Mouse (Mus musculus): Measurements from ENCODE around the gene Tmbim6. TPM values are rescaled to one million over a fixed set of nuclear protein-coding genes. Genes with fewer than 3 reads are reported as not detected.
A peak's percentile ranks its signal among the peaks of the same experiment; 100 is the strongest.

Gene Tmbim6
- polyA plus RNA-seq, 1 experiment from 2014 or later = 289 TPM

- no peaks in the 10 kb centered on the region for H3K9me3 ChIP-seq (replicated peaks)
- no peak overlapping the region for H3K4me2 ChIP-seq
- no peak overlapping the region for H3K9ac ChIP-seq (replicated peaks)
- H3K36me3 ChIP-seq = no peaks in the 10 kb centered on the region
- WGBS = 84% methylated on average over 3 of the region's 3 CpGs
- ATAC-seq (ENCODE audit: low FRiP score) = no peak
- H3K4me1 ChIP-seq = 0 out of 2 replicates have a peak, but pooled peaks cover 2% of the 10 kb centered on the region
- H3K27me3 ChIP-seq (replicated peaks) = no peaks in the 10 kb centered on the region
- H3K4me3 ChIP-seq (replicated peaks) = no peak overlapping the region
- H3K27ac ChIP-seq (replicated peaks) = no peak overlapping the region
These were observed 5.9 kb upstream of the Tmbim6 start for GRCm38 (mm10) chr15:99386796-99387195.

DNA sequence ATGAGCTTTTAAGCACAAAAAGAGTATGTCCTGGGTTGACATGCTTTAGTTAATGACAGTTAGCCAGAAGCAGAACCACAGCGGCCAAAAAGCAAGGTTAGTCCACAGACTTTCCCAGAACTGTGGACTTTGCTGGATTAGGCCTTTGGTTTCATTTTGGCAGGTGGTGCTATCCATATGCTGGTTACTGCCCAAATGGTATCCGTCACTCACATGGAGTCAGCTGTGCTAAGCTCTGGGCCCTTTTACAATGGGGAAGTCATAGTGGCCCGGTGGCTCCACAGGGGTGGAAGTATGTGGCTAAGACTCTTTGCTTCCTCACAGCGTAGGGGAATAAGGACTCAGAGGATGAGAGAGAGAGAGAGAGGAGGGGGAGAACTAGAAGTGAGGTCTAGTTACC, 4.7 kb upstream of the Tmbim6 start:
- no peak for ATAC-seq (ENCODE audit: low FRiP score)
- Histone ChIP-seq H3K36me3 (no peaks in the 10 kb centered on the region), H3K4me3 (replicated peaks) (no peak overlapping the region), H3K27ac (replicated peaks) (no peak overlapping the region), H3K4me2 (no peak overlapping the region), H3K9me3 (replicated peaks) (no peaks in the 10 kb centered on the region), H3K4me1 (peaks cover 8% of the 10 kb centered on the region), H3K9ac (replicated peaks) (no peak overlapping the region), H3K27me3 (replicated peaks) (no peaks in the 10 kb centered on the region)
- 74% methylated on average over 4 of the region's 4 CpGs for WGBS

- ATAC-seq (ENCODE audit: low FRiP score) = no peak
- H3K9me3 ChIP-seq (replicated peaks) = no peaks in the 10 kb centered on the region
- H3K4me2 ChIP-seq = no peak overlapping the region
- H3K36me3 ChIP-seq = no peaks in the 10 kb centered on the region
- H3K27ac ChIP-seq (replicated peaks) = no peak overlapping the region
- no peaks in the 10 kb centered on the region for H3K27me3 ChIP-seq (replicated peaks)
- no peak overlapping the region for H3K4me3 ChIP-seq (replicated peaks)
- 72% methylated on average over 7 of the region's 7 CpGs for WGBS
- H3K9ac ChIP-seq (replicated peaks) = no peak overlapping the region
- H3K4me1 ChIP-seq = peaks cover 29% of the 10 kb centered on the region
These were observed 1.9 kb upstream of the Tmbim6 start for GRCm38 (mm10) chr15:99390472-99391401.

DNA sequence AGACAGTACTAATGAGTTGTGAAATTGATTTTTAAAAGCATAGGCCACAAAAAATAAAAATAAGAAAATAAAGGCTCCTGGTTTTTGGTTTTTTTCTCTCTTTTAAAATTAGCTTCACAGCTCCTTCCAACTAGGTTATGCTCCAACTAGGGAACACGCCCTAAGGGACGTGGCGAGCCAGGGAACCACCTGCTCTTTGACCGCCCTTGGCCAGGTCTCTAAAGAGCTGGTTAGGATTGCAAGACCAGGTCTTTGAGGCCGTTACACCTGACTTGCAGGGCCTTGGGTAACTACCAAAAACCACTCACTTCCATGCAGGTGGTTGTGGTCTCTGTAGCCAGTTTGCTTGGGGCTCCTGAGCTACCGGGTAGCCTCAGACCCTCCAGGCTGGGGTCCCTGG, 707 bp upstream of the Tmbim6 start:
- 85% methylated on average over 6 of the region's 6 CpGs for WGBS
- Histone ChIP-seq H3K4me2 (peak overlapping the region; percentile 67), H3K4me3 (replicated peaks) (peak overlapping the region; percentile 88), H3K27me3 (replicated peaks) (no peaks in the 10 kb centered on the region), H3K9me3 (replicated peaks) (no peaks in the 10 kb centered on the region), H3K36me3 (no peaks in the 10 kb centered on the region), H3K4me1 (peaks cover 42% of the 10 kb centered on the region), H3K9ac (replicated peaks) (0 out of 2 replicates have a peak overlapping the region, but pooled peaks have one; percentile 54), H3K27ac (replicated peaks) (peak overlapping the region; percentile 86)
- no peak for ATAC-seq (ENCODE audit: low FRiP score)

DNA sequence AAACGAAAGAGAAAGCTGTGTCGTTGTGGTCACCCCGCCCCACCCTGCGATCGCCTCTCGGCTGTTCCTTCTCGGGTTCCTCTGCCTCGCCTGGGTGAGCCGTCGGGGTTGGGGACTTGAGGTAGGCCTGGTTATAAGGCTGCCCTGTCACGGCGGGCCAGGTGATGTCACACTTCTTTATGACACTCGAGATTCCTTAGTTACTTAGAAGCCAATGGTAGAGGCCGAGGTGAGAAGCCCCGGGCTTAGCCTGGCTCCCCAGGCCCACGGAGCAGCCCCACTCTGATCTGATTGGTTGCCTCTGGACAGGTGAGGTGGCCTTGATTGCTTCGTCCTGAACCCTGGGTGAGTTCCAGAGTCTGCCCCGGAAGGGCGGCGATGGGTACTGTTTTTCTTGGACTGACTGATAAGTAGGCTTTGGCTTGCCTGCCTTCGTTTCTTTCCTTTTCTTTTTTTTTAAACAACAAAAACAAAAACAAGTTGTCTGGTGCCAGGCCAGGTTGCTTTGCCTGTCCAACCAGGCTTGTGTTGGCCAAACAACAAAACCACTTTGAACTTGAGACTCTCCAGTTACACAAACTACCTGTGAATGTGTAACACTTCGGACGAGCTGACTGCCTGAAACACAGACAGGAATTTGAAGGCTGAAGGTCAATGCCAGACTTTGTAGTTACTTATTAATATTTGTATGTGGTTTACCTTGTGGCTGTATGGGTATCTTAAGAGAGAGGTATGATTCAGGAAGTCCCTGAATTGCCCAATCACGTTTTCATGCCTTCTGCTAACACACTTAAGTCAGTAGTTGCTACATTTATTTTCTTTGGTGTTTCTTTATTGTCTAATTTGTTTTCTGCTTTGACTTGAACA, 937 bp downstream of the Tmbim6 start:
- 12% methylated on average over 23 of the region's 24 CpGs for WGBS
- H3K4me2 ChIP-seq = peak overlapping the region; percentile 90
- ATAC-seq (ENCODE audit: low FRiP score) = peak; percentile 45; the same call in 1 of the 2 replicates

DNA sequence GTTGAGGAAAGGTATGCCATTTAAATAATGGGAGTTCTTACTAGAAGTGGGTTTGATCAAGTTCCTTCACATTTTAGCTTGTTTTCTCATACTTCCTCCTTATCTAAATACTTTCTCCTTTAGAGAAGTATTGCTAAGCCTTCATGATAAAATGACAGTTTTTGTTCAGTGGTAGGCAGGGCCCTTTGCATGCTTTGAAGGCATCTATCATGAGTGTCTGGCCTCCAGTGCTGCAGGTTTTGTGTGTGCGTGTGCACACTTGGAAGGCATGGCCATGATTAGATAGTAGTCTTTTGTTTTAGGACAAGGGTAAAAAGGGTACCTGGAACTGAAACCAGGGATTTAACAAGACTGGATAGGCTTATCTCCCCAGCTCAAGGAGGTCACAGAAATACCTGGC, 3.8 kb downstream of the Tmbim6 start:
- peaks cover 62% of the 10 kb centered on the region for H3K4me1 ChIP-seq
- H3K9me3 ChIP-seq (replicated peaks) = no peaks in the 10 kb centered on the region
- no peaks in the 10 kb centered on the region for H3K36me3 ChIP-seq
- no peak overlapping the region for H3K4me2 ChIP-seq
- H3K9ac ChIP-seq (replicated peaks) = no peak overlapping the region
- WGBS = 69% methylated on average over 1 of the region's 1 CpGs
- ATAC-seq (ENCODE audit: low FRiP score) = no peak
- no peak overlapping the region for H3K27ac ChIP-seq (replicated peaks)
- no peak overlapping the region for H3K4me3 ChIP-seq (replicated peaks)
- H3K27me3 ChIP-seq (replicated peaks) = no peaks in the 10 kb centered on the region

More for the DNA sequence above, 937 bp downstream of the Tmbim6 start:
- H3K9me3 ChIP-seq (replicated peaks) = no peaks in the 10 kb centered on the region
- no peaks in the 10 kb centered on the region for H3K27me3 ChIP-seq (replicated peaks)
- peaks cover 48% of the 10 kb centered on the region for H3K4me1 ChIP-seq
- H3K9ac ChIP-seq (replicated peaks) = peak overlapping the region; percentile 84
- H3K36me3 ChIP-seq = no peaks in the 10 kb centered on the region
- peak overlapping the region; percentile 98 for H3K27ac ChIP-seq (replicated peaks)
- peak overlapping the region; percentile 88 for H3K4me3 ChIP-seq (replicated peaks)

DNA sequence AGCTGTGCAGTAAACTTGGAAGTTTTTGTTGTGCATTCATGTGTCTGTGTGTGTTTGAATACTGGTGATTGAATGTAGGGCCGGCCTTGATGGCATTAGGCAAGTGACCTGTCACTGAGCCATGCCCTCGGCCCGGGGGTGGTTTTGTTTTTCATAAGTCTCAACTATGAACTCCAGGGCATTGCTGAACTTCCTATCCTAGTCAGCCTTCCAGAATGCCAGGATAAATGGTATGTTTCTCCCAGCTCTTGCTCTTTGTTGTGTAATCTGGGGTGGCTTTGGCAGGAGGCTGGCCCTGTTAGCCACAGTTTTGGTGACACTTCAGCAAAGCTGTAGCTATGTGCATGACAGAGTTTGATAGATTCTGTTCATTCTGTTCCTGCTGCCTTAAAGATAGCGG, 4.2 kb downstream of the Tmbim6 start:
- ATAC-seq (ENCODE audit: low FRiP score) = no peak
- no peaks in the 10 kb centered on the region for H3K27me3 ChIP-seq (replicated peaks)
- H3K9ac ChIP-seq (replicated peaks) = no peak overlapping the region
- no peak overlapping the region for H3K4me2 ChIP-seq
- peaks cover 59% of the 10 kb centered on the region for H3K4me1 ChIP-seq
- no peak overlapping the region for H3K27ac ChIP-seq (replicated peaks)
- no peaks in the 10 kb centered on the region; the same call in 1 of the 2 replicates for H3K36me3 ChIP-seq
- no peak overlapping the region for H3K4me3 ChIP-seq (replicated peaks)
- 73% methylated on average over 4 of the region's 4 CpGs for WGBS
- H3K9me3 ChIP-seq (replicated peaks) = no peaks in the 10 kb centered on the region

DNA sequence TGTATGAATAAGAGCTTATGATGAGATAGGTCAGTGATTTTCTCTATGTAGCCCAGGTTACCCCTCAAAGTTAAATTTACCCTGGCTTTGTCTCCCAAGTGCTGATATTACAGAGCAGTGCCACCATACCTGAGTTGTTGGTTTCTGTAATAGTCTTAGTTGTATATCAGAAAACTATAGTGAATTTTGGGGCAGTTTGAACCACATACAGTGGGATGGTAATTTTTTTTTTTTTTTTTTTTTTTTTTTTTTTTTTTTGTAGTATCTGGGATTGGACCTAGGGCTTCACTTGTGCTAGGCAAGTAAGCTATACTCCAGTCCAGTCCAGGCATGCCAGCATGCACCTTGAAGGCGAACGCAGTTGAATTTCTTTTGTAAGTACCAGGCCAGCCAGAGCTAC, 4.9 kb downstream of the Tmbim6 start:
- H3K4me1 ChIP-seq = peaks cover 54% of the 10 kb centered on the region
- no peak for ATAC-seq (ENCODE audit: low FRiP score)
- 79% methylated on average over 2 of the region's 2 CpGs for WGBS

DNA sequence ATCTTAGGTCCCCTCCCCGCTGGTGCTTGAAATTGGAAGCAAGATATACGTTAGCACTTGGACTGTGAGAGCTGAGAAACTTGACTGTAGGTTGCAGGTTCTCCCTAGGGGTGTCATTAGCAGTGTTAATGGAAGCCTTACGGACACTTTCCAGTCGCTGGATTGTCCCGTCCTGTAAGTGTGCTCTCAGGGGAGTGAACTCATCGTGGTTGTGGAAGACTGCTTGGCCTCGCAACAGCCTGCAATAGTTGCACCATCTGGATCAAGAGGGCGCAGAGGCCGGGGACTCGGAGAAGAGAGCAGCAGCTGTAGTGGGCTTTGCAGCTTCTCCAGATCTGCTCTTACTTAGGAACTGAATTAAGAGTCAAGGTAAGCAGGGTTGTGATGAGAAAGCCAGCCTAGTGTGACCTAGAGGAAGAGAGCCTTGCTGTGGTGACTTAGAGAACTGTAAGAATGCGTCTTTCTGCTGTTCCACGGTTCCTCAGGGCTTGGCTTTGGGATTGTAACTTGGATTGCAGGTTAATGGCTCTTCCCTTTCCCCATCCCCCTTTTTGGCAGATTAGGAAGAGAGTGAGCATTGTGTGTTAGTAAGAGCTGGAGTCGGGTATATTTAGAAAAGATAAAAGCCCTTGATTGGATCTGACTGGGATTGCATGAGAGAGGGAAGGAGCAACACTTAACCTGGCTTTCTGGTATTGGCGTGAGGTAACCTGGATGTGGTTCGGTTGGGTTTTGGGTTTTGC, 7.0 kb downstream of the Tmbim6 start:
- no peak overlapping the region for H3K4me3 ChIP-seq (replicated peaks)
- ATAC-seq (ENCODE audit: low FRiP score) = no peak
- H3K27me3 ChIP-seq (replicated peaks) = no peaks in the 10 kb centered on the region
- no peak overlapping the region for H3K9ac ChIP-seq (replicated peaks)
- H3K9me3 ChIP-seq (replicated peaks) = no peaks in the 10 kb centered on the region
- peaks cover 20% of the 10 kb centered on the region for H3K36me3 ChIP-seq
- peaks cover 43% of the 10 kb centered on the region for H3K4me1 ChIP-seq
- 60% methylated on average over 15 of the region's 15 CpGs for WGBS
- no peak overlapping the region for H3K4me2 ChIP-seq
- H3K27ac ChIP-seq (replicated peaks) = no peak overlapping the region

More for the DNA sequence above, 4.9 kb downstream of the Tmbim6 start:
- Histone ChIP-seq H3K27me3 (replicated peaks) (no peaks in the 10 kb centered on the region), H3K27ac (replicated peaks) (no peak overlapping the region), H3K9me3 (replicated peaks) (no peaks in the 10 kb centered on the region), H3K9ac (replicated peaks) (no peak overlapping the region), H3K4me3 (replicated peaks) (no peak overlapping the region), H3K4me2 (no peak overlapping the region), H3K36me3 (peaks cover 4% of the 10 kb centered on the region)

GRCm38 (mm10) chr15:99400602-99401001, 7.9 kb downstream of the Tmbim6 start:
- H3K4me1 ChIP-seq = peaks cover 34% of the 10 kb centered on the region
- ATAC-seq (ENCODE audit: low FRiP score) = no peak
- H3K36me3 ChIP-seq = peaks cover 30% of the 10 kb centered on the region
- H3K9me3 ChIP-seq (replicated peaks) = no peaks in the 10 kb centered on the region
- no peak overlapping the region for H3K27ac ChIP-seq (replicated peaks)
- no peak overlapping the region for H3K4me3 ChIP-seq (replicated peaks)
- 95% methylated on average over 6 of the region's 6 CpGs for WGBS
- H3K9ac ChIP-seq (replicated peaks) = no peak overlapping the region
- no peak overlapping the region for H3K4me2 ChIP-seq
- no peaks in the 10 kb centered on the region for H3K27me3 ChIP-seq (replicated peaks)

Data from neural tube, embryonic 15.5 days (tissue).